Mouse (Mus musculus): Measurements from ENCODE around the gene Pde4d.

Gene Pde4d

DNA sequence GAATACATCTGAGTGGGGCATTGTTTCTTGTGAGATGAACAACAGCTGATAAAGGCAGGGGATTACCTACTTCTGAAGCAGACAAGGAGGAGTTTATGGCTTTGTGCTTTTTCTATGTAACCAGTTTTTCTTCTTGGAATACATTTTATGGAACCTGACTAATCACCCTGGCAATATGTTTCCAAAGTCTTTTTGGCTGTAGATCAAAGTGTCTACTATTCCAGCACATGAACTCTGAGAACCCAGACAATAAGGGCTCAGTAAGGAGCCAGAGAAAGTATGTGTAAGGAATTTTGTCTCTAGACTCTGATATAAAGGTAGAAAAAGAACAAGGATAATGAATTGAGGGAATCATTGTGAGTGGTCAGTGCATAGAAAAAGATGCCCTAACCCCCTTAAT is 40.1 kb downstream of the Pde4d start:
- no peak for DNase-seq (ENCODE audit: low spot score)

DNA sequence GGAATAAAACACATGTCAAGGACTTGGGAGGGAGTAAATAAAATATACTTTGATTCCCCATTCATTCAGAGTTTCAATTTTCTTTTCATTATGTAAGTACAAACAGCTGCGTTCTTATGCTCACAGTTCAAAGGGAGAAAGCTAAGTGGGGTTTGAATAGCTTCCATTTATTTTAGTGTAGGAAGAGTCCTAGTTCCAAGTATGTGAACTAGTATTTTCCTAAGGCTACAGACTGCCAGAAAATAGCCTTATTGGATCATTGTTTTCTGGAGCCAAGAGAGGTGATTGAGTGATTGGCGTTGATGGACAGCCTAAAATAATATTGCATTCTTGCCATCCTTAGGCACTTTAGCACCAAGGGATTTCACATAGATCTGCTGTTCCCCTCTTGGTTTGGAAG is 41.1 kb downstream of the Pde4d start:
- no peak for DNase-seq (ENCODE audit: low spot score)

DNA sequence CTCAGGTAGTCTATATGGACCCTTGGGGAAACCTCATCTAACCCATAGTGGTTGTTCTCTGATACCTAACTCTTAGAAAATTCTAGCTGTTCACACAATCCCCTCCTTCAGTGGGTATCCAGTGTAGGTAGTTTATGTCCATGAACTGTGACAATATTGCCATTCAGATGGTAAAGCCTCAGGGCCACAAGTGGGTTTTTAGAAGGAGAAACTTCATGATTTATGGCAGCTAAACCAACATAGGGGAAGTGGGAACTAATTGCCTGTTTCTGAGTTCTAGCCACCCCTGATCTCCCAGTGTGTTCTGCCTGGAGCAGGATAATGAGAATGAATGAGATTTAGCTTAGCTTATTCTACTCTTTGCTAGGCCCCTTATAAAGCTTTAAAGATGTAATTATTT is 43.1 kb downstream of the Pde4d start:
- no peak for DNase-seq (ENCODE audit: low spot score)

DNA sequence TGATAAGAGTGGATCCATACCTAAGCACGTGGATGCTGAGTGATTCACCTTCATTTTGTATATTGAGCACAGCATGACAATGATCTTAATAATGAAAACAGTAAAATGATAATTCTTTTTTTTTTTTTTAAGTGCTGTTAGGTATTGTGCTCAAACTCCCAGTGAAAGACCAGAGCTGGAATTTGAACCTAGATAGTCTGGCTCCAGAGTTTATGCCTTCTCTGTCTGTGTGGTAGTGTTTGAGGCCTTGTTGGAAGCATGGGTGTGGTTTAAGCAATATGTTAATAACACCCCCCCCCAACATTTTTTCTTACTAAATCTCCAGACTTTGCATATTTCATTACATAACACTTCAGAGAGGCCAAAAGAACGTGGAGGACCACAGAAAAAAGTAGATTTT is 44.6 kb downstream of the Pde4d start:
- no peak for DNase-seq (ENCODE audit: low spot score)

DNA sequence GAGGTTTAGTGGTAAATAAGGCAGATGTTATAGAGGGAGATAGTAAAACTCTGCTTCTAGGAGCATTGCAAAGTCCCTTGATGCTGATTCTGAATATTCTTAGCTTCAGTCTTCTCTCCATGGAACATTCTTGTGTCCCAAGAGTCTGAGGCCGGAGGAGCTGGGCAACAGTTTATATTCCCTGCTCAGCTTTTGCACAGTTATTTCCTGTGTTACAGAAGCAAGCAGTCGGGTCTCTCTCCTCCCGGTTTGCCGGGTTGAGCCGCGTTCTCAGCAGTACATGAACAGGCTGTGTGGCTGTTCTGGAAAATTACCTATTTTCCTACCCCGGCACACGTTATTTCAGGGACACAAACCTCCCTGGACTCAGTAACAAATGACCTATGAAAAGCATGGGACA is 48.0 kb downstream of the Pde4d start:
- no peak for DNase-seq (ENCODE audit: low spot score)

DNA sequence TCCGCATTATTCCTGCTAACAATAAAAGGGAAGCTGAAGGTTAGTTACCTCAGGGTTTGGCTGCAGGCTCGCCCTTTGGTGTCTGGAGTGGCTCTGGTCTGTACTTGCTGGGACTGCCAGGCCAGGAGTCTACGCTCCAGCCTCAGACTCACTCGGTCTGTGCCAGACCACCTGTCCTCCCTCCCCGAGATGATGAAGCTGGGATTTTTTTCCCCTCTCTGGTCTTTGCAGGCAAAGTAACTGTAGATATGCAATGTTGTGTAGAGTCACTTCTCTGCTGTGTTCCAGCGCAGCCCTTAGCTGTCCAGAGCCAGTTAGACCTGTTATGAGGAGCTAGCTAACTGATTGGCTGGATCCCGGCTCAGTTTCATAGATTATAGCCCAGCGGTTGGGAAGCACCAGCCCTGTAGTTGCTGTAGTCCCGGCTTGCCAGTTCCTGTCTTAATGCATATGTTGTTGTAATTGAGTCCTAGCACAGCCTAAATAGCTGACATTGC is 48.5 kb downstream of the Pde4d start:
- no peak for DNase-seq (ENCODE audit: low spot score)

DNA sequence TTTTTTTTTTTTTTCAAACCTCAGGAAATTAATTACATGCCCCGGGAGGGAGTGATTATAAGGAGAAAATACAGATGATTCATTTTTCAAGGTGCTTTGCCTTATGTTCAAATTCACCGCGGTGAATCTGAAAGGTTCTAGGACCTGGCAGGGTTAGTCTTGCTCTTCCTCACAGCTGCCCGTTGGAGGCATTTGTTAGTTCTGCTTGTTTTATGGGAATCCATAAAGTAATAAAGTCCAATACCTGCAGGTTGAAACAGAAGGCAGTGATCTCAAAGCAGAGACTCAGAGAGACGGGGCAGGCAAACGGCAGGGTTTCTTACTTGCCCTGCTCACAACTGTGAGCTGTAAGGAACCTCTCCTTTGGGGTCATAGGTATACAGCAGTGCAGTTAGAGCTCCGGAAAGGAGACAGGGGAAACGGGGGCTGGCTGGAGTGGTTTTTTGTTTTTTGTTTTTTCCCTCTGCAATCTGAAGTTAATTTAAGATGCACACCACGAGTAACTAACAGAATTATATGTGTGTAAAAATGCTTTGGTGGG is 49.1 kb downstream of the Pde4d start:
- no peak for DNase-seq (ENCODE audit: low spot score)

DNA sequence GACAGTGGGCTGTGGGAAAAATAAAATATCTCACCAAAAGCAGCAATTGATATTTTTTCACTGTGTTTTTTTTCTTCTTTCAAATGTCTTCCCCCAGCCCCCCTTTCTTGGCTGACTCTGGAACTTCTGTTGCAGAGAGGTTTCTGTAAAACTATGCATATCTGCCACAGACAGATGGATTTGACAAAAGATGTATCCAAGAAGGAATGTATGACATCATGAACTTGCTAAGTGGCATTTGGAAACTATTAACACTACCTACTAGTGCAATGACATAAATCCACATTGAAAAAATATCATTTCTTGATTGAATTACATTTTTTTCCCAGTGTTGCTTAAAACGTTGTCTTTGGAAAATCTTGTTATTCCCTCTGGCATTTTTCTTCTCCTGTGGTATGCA is 51.6 kb downstream of the Pde4d start:
- DNase-seq (ENCODE audit: low spot score), result no peak

DNA sequence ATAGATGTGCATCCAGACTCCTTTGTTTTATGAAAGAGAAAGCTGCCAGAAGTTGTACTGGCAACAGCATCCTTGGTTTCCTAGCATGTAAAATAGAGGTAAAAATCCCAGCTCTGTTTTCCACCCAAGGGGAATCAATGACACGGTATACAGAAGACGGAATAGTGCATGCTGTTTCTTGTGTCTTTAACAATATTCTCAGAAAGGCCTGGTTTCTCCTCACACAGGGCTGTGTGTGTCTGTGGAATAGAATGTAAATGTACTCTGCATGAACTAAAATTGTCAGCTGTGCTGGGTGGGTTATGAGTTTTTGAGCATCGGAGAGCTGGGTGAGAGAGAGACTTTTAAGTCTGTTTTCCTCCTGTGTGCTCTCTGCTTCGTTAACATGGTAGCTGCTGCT is 74.8 kb downstream of the Pde4d start:
- no peak for DNase-seq (ENCODE audit: low spot score)

DNA sequence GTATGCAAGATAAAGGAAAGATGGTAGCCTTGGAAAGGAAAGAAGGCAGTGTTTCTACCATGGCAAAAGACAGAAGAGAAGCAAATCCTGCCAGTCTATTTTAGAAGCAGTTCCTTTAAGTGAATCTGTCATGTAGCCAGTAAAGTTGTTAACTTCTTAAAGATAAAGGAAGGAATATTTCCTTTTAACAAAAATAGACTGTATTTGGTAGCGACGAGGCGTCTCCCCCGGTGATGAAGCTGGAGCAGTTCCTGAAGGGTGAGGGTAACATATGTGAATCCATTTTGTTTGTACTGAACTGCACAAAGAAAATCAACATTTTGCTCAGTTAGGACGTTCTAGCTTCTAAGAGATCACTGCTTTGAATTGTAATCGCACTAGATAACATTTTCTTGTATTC is 75.2 kb downstream of the Pde4d start:
- DNase-seq (ENCODE audit: low spot score), result no peak

DNA sequence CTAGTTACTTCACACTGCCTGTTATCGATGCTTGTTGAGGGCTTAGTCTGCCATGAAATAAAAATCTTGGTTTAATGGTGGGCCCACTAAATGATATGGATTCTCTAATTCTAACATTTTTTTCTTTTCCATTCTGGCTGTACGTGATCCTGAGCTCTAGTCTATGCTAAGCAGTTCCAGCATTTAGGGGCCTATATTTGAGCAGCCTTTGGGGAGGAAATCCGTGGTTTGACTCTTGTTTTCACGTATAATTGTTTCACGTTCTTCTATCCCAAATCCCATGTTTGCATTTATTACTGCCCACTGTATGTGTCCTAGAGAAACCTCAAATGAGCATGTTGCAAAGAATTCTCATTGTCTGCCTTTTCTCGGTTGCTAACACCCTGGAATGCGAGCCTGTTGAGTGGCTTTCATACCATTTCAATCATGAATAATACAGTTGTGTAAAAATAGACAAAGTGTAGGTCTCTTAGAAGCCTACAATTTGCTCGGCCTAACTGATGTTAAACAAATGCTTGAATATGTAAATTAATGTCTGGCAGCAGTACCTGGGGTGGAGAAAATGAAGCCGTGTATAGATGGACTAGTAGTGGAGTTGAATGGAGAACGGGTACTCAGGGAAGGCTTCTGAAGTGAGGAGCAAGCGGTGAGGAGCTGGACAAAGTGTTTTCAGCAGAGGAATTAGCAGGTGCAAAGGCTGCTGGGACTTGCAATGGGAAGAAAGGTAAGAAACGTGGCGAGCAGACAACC is 76.7 kb downstream of the Pde4d start:
- no peak for DNase-seq (ENCODE audit: low spot score)

DNA sequence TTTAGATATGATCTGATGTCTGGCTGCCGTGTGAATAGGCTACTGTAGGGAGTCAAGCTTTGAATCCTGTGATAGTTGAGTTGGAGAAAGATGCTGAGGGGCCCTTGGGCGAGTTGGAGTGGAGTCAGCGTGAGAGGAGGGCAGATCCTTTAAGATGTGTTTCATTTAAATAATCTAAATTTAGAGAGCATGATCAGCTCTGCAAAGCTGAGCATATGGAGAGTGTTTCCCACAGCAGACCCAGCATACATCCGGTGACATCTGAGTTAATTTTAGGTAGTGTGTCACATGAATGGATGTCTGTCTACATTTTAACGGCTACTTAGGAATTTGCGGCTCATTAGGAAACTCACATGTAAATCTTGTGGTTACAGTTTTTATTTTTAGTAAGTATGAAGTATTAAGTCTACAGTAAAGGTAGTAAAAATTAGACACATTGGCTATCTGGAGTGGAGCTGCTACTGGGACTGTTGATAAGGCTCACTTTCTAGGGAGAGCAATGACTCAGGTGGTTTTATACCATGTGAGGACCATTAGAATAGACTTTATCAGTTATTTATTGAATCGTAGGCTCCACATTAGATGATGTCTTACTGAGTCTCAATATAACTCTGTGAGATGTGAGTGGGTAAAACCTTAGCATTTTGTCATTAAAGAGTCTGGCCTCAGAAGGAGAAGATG is 77.5 kb downstream of the Pde4d start:
- no peak for DNase-seq (ENCODE audit: low spot score)

DNA sequence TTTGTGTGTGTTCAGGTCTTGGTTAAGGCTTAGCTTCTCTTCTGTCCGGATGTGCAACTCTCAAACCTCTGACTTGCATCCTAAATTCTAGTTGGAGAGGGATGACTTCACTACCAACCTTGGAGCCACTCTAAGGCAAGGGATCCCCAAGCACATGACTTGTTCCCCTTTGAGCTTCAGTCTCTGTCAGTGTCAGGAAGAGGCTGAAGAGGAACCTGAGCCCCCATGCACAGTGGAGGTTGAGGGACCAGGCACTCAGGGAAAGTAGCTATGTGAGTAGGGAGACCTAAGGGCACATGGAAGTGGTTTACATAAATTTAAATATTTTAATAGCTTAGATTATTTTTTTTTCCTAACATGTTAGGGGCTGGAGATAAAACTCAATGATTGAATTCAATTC is 78.6 kb downstream of the Pde4d start:
- no peak for DNase-seq (ENCODE audit: low spot score)

DNA sequence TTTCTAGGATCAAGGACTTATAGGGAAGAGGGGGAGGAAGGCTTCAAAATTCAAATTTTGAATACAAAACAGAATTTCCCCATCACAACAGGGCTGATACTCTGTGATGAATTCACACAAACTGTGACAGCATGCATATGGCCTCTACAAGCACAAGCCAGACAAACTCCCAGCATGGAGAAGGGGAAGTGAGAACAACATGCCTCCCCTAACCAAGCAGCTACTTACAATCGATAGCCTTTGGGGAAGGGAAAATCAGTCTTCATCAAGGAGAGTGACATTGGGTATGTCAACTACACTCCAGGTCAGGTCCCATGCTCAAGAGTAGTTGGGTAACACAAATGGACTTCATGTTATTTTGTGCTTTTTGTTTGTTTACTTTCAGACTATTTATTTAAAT is 83.1 kb downstream of the Pde4d start:
- no peak for DNase-seq (ENCODE audit: low spot score)

DNA sequence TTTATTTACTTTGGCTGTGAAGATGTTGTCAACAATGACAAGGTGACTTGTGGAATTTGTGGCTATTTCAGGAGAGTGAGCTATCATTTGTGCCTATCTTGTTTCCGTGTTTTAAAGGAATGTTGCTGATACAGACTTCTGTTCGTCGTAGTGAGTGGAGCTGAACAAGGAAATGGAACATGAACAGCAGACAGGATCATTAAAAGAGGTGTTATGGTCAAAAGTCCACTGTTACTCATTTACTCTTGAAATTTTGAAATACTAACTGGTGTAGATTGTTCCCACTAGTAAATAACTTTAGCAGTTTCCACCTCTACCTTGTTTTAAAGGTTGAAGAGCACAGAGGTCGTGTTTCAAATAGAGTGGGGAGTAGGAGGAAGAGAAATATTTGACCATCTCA is 86.7 kb downstream of the Pde4d start:
- DNase-seq (ENCODE audit: low spot score), result no peak

DNA sequence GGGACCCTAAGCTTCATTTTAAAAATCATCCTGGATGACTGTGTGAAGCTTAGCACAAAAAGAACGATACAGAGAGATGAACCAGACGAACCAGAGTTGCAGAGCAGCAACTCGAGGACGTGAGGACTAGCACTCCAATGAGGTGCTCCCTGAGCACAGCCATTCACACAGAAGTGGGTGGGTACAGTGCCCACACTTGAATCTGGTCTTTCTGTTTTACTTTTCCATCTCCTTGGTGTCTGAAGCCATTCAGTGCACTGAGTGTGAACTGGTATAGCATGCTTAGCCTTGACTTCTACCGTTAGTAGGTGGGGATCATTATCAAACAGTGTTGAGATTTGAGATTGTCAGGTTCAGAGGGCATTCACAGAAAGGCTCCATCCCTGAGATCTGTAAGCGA is 87.2 kb downstream of the Pde4d start:
- DNase-seq (ENCODE audit: low spot score), result no peak

DNA sequence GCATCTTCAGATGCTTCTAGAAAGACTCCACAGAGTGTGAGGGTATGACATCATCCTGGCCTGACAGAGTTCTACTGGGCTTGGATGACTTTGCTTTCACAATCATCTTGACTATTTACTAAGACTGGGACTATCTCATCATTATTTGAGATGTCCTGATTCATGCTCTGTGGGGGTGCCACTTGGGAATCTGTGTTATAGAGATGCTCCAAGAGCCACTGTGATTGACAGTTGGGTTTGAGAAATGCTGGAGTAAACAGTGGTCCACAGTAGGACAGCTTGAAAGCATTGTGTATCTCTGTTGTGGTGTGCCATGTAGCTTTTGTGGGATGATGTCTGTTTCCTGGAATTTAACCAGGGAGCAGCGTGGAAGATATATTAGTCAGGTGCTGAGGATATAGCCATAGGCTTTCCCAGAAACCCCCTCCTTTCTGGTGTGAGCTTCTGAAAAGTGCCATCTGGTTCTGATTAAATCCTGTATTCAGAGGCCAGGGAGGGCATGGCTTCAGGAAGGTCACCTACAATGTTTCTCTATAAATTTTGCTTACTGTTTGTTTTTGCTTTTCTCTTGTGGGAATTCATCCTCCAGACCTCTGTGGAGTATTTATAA is 89.1 kb downstream of the Pde4d start:
- DNase-seq (ENCODE audit: low spot score), result no peak

DNA sequence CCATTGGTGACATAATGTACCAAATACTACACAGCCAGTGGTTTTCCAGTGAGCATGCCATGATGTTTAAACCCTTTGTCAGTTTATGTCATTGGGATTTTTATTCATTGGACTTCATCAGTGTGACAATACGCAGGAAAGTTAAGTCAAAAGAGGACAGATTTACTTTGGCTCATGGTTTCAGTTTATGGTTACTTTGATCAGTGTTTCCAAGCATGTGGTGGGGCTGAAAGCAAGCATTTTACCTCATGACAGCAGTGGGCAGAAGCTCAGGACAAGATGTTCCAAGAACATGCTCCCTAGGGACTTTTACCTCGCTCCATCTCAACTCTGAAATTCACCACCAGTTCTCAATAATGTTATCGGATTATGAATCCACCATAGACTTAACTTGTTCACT is 91.7 kb downstream of the Pde4d start:
- no peak for DNase-seq (ENCODE audit: low spot score)

DNA sequence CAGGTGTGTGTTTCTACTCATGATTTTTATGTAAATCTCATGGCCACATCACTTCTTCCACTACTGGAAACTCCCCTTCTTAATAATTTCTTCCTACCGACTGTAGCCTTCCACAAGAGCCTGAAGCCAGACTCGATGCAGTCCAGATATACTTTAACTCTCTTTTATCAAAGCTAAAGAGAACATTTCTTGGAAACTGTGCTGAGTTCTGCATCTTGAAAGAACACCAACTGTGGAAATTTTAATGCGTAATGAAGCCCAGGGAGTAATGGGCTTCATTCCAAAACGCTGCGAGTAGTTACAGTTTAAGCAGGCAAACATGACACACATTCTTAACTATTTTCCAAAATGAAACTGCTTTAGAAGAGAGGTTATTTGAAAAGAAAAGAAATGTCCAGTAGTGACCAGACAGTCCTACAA is 92.6 kb downstream of the Pde4d start:
- no peak for DNase-seq (ENCODE audit: low spot score)

DNA sequence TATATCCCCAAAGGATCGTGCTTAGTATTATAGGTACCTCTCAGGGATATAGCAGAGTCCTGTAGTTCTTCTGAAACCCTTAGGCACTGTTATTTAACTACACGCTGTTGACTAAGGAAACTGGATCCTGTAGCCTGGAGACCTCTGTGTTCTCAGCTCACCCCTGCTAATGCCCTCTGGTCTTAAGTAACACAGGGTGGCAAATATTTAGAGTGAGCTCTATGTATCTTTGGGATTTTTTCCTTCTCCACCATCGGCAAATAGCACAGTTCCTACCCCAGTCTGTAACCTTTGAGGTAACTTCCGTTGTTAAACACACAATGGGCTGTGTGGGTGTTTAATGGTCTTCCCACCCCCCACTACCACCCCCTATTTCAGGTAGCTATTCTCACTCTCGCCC is 102.5 kb downstream of the Pde4d start:
- no peak for DNase-seq (ENCODE audit: low spot score)

DNA sequence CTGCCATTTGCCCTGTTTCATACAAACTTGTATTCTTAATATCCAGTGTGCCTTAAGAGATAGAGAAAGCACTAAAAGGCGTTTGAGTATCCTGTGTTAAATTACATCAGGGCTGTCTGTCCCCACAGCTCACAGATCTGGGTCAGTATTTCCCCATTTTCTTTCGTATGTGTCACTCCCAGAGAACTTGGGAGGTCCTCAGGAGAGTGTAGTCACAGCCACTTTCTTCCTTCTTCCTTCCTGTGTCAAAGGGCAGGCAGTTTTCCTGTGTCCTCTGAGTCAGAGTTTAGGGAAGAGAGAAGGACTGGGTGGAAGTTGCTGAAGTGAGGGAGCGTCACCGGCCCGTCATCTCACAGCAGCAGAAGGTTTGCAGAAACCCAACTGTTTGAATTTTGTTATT is 103.2 kb downstream of the Pde4d start:
- DNase-seq (ENCODE audit: low spot score), result no peak

DNA sequence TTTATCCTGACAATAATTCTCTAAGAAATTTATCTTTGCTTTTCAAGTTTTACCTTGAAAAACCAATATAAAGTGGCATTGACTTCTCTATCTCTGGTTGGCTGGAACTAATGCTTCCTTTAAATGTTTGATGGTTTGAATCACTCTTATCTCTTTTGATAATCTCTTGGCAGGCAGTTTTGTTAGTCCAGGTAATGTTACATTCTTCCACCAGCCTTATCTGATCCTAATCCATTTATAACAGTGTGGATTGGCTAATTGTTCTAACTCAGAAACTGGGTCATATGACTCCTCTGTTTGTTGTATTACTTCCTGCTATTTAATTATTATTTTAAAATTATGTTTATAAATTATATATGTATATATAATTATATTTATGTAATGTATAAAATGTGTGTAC is 105.2 kb downstream of the Pde4d start:
- DNase-seq (ENCODE audit: low spot score), result no peak

DNA sequence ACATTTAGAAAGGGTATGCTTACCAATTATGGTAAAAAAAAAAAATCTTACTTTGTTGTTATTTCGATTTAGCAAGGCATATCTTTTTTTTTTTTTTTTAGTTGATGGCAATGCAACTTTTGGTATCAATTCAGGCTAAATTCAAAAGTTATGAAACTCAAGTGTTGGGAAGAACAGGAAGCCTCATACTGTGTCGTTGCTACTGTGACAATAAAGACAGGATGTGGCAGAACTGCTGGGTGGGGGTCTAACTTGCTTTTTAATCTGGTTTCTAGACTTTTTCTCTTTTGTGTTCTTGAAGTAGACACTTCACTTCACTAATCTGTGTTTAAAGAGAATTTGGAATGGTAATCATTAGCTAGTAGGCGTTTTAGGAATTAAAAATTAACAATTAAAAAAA is 147.2 kb downstream of the Pde4d start:
- DNase-seq (ENCODE audit: low spot score), result no peak

Measured in ovary, adult 18-20 months (tissue).